Mouse (Mus musculus): ENCODE measurements around the gene Zfand6. TPM values are rescaled to one million over a fixed set of nuclear protein-coding genes. Genes with fewer than 3 reads are reported as not detected.

Zfand6 gene
- polyA plus RNA-seq, 1 experiment from 2014 or later = 213 TPM

DNA sequence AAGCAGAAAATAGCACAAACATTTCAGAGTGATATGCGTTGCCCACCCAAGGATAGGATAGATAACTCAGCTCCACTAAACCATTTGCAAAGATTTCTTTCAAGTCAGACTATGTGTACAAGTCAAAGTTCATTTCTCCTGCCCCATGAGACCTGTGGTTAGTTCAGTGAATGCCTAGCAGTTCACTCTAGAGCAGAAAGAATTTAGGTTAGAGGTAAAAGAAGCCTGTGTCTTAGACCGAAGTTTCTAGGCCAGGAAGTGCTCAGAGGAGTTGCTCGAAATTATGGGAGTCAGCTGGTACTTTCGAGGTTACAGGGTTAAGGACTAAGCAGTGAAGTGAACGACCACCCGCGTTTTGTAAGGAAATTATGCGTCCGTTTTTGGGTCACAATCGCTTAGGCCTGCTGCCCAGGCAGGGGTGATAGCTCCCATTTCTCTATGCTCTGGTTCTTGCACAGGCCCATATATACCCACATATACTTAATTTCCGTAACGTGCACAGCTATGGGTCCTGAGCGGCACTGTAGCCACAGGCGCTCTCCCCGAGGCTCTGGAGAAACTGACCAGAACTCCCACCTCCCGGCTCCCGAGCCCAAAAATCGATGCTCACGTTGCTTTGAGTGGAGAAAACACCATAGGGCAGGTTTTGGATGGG lies 84.6 kb downstream of the Zfand6 start:
- H3K4me3 ChIP-seq (replicated peaks) = peak overlapping the region; percentile 61
- peaks cover 12% of the 10 kb centered on the region for H3K4me1 ChIP-seq (replicated peaks)
- H3K36me3 ChIP-seq = no peaks in the 10 kb centered on the region
- ATAC-seq = peak; percentile 61
- 0 out of 2 replicates have a peak, but pooled peaks cover 4% of the 10 kb centered on the region for H3K27me3 ChIP-seq
- 9% methylated on average over 19 of the region's 19 CpGs for WGBS
- H3K27ac ChIP-seq = no peak overlapping the region
- peak overlapping the region; percentile 91 for H3K4me2 ChIP-seq (replicated peaks)
- no peaks in the 10 kb centered on the region for H3K9me3 ChIP-seq
- peak overlapping the region; percentile 78 for H3K9ac ChIP-seq (replicated peaks)

DNA sequence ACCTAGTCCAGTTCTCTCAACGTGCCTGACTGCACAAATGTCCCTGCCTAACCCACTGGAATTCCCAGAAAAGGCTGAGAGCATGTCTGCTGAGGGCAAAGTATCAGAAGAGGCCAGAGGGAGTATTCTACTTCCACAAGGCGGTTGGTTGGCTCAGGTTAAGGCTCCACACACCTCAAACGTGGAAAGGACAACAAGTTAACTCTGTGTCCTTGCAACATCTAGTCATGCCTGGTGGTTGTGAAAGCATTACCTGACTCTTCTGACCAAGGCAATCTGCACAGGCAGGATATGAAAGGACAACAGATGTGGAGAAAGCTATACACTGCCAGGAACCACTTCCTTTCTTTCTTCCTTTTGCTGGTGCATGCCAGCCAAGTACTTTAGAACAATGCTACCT lies 85.3 kb downstream of the Zfand6 start:
- 76% methylated on average over 3 of the region's 3 CpGs for WGBS
- H3K4me2 ChIP-seq (replicated peaks) = no peak overlapping the region
- no peak overlapping the region for H3K4me3 ChIP-seq (replicated peaks)
- H3K4me1 ChIP-seq (replicated peaks) = peaks cover 12% of the 10 kb centered on the region
- no peak overlapping the region for H3K27ac ChIP-seq
- H3K9me3 ChIP-seq = no peaks in the 10 kb centered on the region
- 0 out of 2 replicates have a peak, but pooled peaks cover 4% of the 10 kb centered on the region for H3K27me3 ChIP-seq
- no peak overlapping the region for H3K9ac ChIP-seq (replicated peaks)
- H3K36me3 ChIP-seq = no peaks in the 10 kb centered on the region
- no peak for ATAC-seq

DNA sequence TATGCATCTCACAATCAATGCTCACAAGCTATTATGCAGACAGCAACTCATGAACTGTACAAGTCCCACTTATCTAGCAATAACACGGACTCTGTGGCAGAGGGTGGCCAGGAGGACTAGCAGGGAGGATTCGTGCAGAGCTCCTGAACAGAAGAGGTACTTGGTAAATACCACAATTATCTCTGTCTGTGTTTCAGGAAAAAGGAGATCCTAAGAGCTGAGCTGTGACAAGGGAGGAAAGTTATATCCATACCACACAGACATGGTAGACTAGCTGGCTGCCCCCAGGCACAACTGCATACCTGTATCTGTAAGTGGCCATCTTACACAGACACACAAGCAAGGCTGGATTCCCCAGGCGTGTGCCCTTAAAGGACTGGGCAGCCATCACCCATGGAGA lies 88.4 kb downstream of the Zfand6 start:
- Histone ChIP-seq H3K4me1 (replicated peaks) (peaks cover 9% of the 10 kb centered on the region), H3K27ac (no peak overlapping the region), H3K4me3 (replicated peaks) (no peak overlapping the region), H3K9me3 (no peaks in the 10 kb centered on the region), H3K36me3 (no peaks in the 10 kb centered on the region), H3K4me2 (replicated peaks) (no peak overlapping the region), H3K27me3 (0 out of 2 replicates have a peak, but pooled peaks cover 4% of the 10 kb centered on the region), H3K9ac (replicated peaks) (no peak overlapping the region)
- ATAC-seq = no peak
- WGBS = 91% methylated on average over 3 of the region's 3 CpGs

DNA sequence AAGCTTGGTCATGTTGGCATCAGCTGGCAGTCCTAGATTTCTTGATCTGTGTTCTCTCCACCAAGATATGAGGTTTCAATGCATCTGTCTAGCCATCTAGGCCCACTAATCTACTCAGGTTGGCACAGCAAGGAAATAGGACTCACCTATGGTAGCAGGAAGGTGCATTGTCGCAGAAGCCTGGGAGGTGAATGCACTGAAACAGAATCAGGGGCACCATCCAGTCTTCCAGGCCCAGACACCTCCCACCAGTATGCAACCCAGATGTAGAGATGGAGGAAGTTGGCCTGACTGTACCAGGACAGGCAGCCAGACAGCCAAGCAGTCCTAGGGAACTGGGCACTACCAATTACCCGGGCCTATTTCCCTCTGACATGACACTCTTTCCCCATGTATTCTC lies 89.1 kb downstream of the Zfand6 start:
- Histone ChIP-seq H3K4me2 (replicated peaks) (no peak overlapping the region), H3K9me3 (no peaks in the 10 kb centered on the region), H3K27me3 (0 out of 2 replicates have a peak, but pooled peaks cover 4% of the 10 kb centered on the region), H3K4me3 (replicated peaks) (no peak overlapping the region), H3K4me1 (replicated peaks) (peaks cover 7% of the 10 kb centered on the region), H3K27ac (no peak overlapping the region), H3K36me3 (no peaks in the 10 kb centered on the region), H3K9ac (replicated peaks) (no peak overlapping the region)
- no peak for ATAC-seq
- WGBS = 85% methylated on average over 2 of the region's 2 CpGs

DNA sequence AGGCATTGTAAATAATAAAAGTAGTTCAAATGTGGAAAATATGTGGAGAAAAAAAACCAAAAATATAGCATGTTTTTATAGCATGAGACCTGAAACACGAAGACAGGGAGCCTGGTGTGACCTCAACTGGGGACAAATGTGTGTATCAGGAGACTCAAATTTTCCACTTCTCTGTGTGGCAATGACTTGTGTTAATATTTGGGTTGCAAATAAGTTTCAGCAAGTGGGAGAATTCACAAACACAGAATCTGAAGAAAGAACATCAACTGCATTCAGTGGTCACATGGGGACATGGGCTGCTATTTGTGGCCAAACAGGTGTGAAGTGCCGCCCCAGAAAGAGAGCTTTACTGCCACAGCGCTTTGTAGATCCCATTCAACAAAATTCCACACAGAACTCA lies 93.1 kb downstream of the Zfand6 start:
- H3K4me1 ChIP-seq (replicated peaks) = no peaks in the 10 kb centered on the region
- no peak overlapping the region for H3K4me2 ChIP-seq (replicated peaks)
- H3K4me3 ChIP-seq (replicated peaks) = no peak overlapping the region
- H3K27me3 ChIP-seq = no peaks in the 10 kb centered on the region
- H3K27ac ChIP-seq = no peak overlapping the region
- no peak for ATAC-seq
- WGBS = 92% methylated on average over 3 of the region's 3 CpGs
- H3K9me3 ChIP-seq = no peaks in the 10 kb centered on the region
- no peaks in the 10 kb centered on the region for H3K36me3 ChIP-seq
- no peak overlapping the region for H3K9ac ChIP-seq (replicated peaks)

DNA sequence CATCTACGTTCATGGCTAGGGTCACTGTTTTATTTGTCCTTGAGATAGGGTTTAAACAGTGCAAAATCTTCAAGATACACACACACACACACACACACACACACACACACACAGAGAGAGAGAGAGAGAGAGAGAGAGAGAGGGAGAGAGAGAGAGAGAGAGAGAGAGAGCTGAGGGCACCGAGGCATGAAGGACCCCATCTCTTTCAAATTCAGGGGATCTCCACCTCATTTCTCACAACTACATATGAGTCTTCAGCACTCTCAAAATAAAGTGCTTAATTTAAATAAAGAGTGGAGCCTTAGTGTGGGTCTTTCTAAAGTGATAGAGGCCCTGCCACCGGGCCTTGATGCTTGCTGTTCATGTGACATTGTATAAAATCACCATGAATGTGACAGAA lies 93.8 kb downstream of the Zfand6 start:
- 93% methylated on average over 3 of the region's 3 CpGs for WGBS
- Histone ChIP-seq H3K27me3 (no peaks in the 10 kb centered on the region), H3K36me3 (no peaks in the 10 kb centered on the region), H3K4me1 (replicated peaks) (no peaks in the 10 kb centered on the region), H3K9ac (replicated peaks) (no peak overlapping the region), H3K9me3 (no peaks in the 10 kb centered on the region), H3K4me3 (replicated peaks) (no peak overlapping the region), H3K4me2 (replicated peaks) (no peak overlapping the region), H3K27ac (no peak overlapping the region)
- no peak for ATAC-seq

DNA sequence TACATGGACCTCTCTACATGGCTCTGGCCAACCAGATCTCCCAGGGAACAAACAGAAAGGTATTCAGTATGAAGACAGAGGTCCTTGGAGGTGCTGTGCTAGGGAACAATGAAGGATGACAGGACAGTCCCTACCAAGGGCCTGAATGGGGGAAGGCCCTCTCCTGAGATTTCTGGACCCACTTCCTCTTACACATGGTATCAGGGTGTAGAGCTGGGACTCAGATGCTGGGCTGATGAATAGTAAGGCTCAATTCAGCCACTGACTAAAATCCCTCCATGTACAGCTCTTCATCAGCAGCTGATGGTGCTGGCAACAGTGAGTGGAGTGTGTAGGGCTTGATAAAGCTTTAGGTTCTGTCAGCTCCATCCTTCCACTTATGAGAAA lies 94.8 kb downstream of the Zfand6 start:
- ATAC-seq = peak; percentile 61
- Histone ChIP-seq H3K36me3 (no peaks in the 10 kb centered on the region), H3K27ac (no peak overlapping the region), H3K4me2 (replicated peaks) (no peak overlapping the region), H3K4me1 (replicated peaks) (no peaks in the 10 kb centered on the region), H3K27me3 (no peaks in the 10 kb centered on the region), H3K9me3 (no peaks in the 10 kb centered on the region), H3K4me3 (replicated peaks) (no peak overlapping the region), H3K9ac (replicated peaks) (no peak overlapping the region)

DNA sequence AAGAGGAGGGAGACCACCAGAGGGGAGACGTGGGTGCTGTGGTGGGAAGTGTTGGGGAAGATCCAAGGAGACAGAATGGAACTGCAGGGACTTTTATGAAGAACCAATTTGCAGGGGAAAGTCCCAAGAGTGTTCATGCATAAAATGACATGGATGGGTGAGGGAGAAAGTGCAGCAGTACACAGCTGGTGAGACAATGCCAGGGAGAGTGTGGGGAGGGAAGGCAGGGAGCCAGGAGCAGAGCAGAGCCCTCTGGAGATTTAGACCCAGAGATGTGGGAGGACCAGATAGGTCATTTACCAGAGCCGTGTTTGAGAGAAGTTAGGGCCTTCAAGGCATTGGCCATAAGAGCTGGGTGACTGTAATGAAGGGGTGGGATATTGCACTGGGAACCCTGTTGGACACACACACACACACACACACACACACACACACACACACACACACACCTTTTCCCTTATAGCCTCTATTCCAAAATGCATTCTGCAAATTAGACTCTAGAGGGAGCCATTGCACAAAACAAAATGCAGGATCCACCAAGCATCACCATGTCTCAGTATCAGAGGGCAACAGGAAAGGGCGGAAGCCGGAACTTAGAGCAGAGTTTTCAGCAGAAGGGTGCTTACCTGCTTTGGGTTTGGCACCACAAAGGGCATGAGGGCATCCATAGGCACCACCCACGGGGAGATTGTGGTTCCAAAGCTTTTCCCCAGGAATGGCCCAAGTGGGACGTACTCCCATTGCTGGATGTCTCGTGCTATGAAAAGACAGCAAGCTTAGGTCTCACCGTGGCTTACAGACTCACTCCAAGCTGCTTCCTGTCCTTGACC lies 95.5 kb downstream of the Zfand6 start:
- Histone ChIP-seq H3K27ac (no peak overlapping the region), H3K36me3 (no peaks in the 10 kb centered on the region), H3K4me1 (replicated peaks) (no peaks in the 10 kb centered on the region), H3K9ac (replicated peaks) (no peak overlapping the region), H3K9me3 (no peaks in the 10 kb centered on the region), H3K4me3 (replicated peaks) (no peak overlapping the region), H3K27me3 (no peaks in the 10 kb centered on the region), H3K4me2 (replicated peaks) (no peak overlapping the region)
- ATAC-seq = peak; percentile 81
- 50% methylated on average over 8 of the region's 8 CpGs for WGBS

DNA sequence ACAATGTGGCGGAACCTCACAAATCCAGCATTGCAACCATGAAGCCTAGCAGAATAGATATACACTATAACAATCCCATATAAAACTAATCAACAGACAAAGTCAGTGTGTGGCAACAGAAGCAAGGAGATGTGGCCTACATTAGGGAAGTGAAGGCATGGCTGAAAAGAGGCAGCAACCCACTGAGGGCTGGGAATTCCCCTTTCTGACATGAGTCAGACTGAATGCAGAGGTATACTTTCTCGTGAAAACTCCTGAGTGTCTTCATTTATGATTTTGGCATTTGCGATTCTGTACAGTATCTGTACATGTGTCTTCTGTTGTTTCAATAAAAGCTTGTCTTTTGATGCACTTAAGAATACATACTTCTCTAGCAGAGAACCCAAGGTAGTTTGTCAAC lies 98.4 kb downstream of the Zfand6 start:
- Histone ChIP-seq H3K4me3 (replicated peaks) (no peak overlapping the region), H3K4me1 (replicated peaks) (peaks cover 9% of the 10 kb centered on the region; the same call in 1 of the 2 replicates), H3K36me3 (no peaks in the 10 kb centered on the region), H3K27me3 (no peaks in the 10 kb centered on the region), H3K27ac (no peak overlapping the region), H3K9me3 (no peaks in the 10 kb centered on the region), H3K4me2 (replicated peaks) (no peak overlapping the region), H3K9ac (replicated peaks) (no peak overlapping the region)
- 97% methylated on average over 3 of the region's 3 CpGs for WGBS
- no peak for ATAC-seq

DNA sequence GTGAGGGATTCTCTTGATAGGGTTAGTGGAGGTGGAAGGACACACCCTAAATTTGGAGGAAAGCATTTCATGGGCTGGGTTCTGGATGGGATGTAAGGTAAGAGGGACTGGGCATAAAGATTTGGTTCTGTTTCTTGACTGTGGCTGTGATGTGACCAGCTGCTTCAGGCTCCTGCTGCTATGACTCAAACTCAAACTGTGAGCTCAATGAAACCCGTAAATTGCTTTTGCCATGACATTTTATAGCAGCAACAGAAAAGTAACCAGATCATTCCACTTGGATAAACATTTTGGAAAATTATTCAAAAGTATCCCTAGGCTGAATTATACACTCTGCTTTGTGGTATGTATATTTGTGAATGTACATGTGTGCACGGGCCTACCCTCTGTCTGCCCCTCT lies 99.1 kb downstream of the Zfand6 start:
- no peaks in the 10 kb centered on the region for H3K9me3 ChIP-seq
- WGBS = 92% methylated on average over 2 of the region's 2 CpGs
- peaks cover 9% of the 10 kb centered on the region; the same call in 1 of the 2 replicates for H3K4me1 ChIP-seq (replicated peaks)
- no peak overlapping the region for H3K9ac ChIP-seq (replicated peaks)
- no peak for ATAC-seq
- H3K27me3 ChIP-seq = no peaks in the 10 kb centered on the region
- H3K4me2 ChIP-seq (replicated peaks) = no peak overlapping the region
- no peak overlapping the region for H3K4me3 ChIP-seq (replicated peaks)
- no peaks in the 10 kb centered on the region for H3K36me3 ChIP-seq
- no peak overlapping the region for H3K27ac ChIP-seq

DNA sequence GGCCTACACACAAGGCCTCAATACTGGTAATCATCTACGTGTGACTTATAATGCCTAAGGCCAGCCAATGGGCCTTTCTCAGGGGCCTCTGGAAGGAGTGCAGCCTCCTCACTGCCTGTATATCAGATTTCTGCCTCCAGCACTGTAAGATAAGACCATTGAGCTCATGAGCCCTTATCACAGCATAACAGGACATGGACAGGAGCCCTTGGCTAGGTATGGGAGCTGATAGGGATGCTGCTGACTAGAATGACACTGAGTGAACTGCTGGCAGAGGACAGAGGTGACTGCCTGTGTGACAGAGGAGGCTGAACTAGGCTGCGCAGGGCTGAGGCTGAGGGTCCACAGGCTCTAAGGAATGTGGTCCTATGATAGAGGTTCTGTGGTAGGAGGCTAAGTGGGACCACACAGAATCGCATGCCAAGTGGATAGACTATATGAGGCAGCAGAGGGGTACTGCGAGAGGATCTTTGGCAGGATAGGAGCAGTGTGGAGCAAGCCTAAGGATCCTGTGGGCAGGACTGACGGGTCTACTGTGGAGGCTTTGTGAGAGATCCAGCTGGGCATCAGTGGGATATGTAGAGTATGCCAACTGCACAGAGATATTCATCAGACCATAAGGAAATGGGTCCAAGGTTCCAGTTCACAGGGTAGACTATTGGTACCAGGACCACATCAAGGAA lies 102.5 kb downstream of the Zfand6 start:
- no peak overlapping the region for H3K9ac ChIP-seq (replicated peaks)
- no peaks in the 10 kb centered on the region for H3K9me3 ChIP-seq
- WGBS = 90% methylated on average over 5 of the region's 5 CpGs
- H3K4me1 ChIP-seq (replicated peaks) = peaks cover 9% of the 10 kb centered on the region; the same call in 1 of the 2 replicates
- H3K27me3 ChIP-seq = no peaks in the 10 kb centered on the region
- no peak overlapping the region for H3K4me3 ChIP-seq (replicated peaks)
- no peaks in the 10 kb centered on the region for H3K36me3 ChIP-seq
- ATAC-seq = 0 out of 2 replicates have a peak, but pooled peaks have one; percentile 16
- H3K4me2 ChIP-seq (replicated peaks) = no peak overlapping the region
- H3K27ac ChIP-seq = no peak overlapping the region

Data from midbrain, embryonic 13.5 days (tissue).